Mouse (Mus musculus): ENCODE measurements at regions not wholly inside any gene's neighbourhood (a gene's known extent, or its start where the extent isn't known, plus 50 kb on each side); places are given as distances from the start of the nearest gene placed in this dataset.

DNA sequence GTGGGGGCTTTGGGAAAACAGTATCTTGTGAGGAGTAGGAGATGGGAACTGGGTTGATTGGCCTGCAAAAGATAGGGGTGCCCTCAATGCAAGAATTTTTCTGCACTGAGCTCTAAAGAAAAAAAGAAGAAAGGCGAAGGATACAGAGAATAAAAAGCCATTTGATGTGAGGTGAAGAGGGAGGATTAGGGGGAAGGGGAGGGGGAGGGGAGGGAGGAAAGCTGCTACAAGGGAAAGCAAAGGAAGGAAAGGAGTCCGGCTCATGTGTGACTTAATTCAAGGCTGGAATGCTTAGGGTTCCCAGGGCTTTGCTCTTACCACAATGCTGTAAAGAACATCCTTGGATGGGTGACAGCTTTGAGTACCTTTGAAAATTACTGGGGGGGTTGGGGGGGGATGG lies 79.4 kb downstream of the Nkx2-1 start:
- no peak for DNase-seq (ENCODE audit: low spot score)
- H3K4me2 ChIP-seq (replicated peaks; ENCODE audit: low read depth, low read length, severe bottlenecking) = no peak overlapping the region
- 11% methylated on average over 2 of the region's 2 CpGs for WGBS
- ATAC-seq (ENCODE audit: low FRiP score, low read depth) = no peak
- no peak for TF ChIP-seq POLR2A (IDR thresholded peaks at IDR 0.05; ENCODE audit: borderline replicate concordance, extremely low read depth, insufficient read depth, insufficient read length)
- H3K4me1 ChIP-seq (ENCODE audit: control insufficient read depth, insufficient read depth, low read length) = peaks cover 3% of the 10 kb centered on the region; the same call in 1 of the 2 replicates
- no peak overlapping the region for H3K27ac ChIP-seq (replicated peaks; ENCODE audit: low read depth, low read length)
- H3K27me3 ChIP-seq (ENCODE audit: control insufficient read depth, insufficient read depth, low read length) = 0 out of 2 replicates have a peak, but pooled peaks cover 12% of the 10 kb centered on the region
- no peaks in the 10 kb centered on the region for H3K36me3 ChIP-seq (ENCODE audit: control insufficient read depth, insufficient read depth, low read length)
- H3K9ac ChIP-seq (ENCODE audit: low read depth, low read length, severe bottlenecking) = no peak overlapping the region
- no peak overlapping the region for H3K4me3 ChIP-seq (replicated peaks; ENCODE audit: low read length)
- H3K9me3 ChIP-seq (ENCODE audit: control insufficient read depth, low read length) = no peaks in the 10 kb centered on the region

DNA sequence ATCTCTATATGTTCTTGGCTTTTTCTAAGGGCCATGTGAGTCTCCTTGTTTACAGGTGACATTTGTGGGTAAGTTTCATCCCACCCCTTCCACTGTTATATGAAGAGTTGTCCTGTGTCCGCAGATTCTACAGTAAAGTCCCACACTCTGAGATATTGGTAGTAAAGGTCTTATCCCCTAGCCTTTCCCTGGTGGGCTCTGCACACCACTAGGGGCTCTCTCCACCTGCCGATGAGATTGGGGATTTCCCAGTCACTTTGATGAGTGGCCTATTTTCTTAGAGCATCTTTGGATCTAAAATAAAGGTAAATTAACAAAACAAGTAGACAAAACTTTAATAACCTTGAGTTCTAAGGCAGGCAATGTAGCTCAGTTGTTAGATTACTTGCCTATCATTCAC lies 86.4 kb downstream of the Nkx2-1 start:
- TF ChIP-seq POLR2A (IDR thresholded peaks at IDR 0.05; ENCODE audit: borderline replicate concordance, extremely low read depth, insufficient read depth, insufficient read length) = no peak
- Histone ChIP-seq H3K27ac (replicated peaks; ENCODE audit: low read depth, low read length) (no peak overlapping the region), H3K4me2 (replicated peaks; ENCODE audit: low read depth, low read length, severe bottlenecking) (no peak overlapping the region), H3K9me3 (ENCODE audit: control insufficient read depth, low read length) (no peaks in the 10 kb centered on the region), H3K4me1 (ENCODE audit: control insufficient read depth, insufficient read depth, low read length) (no peaks in the 10 kb centered on the region), H3K36me3 (ENCODE audit: control insufficient read depth, insufficient read depth, low read length) (no peaks in the 10 kb centered on the region), H3K9ac (ENCODE audit: low read depth, low read length, severe bottlenecking) (no peak overlapping the region), H3K4me3 (replicated peaks; ENCODE audit: low read length) (no peak overlapping the region), H3K27me3 (ENCODE audit: control insufficient read depth, insufficient read depth, low read length) (no peaks in the 10 kb centered on the region)
- DNase-seq (ENCODE audit: low spot score) (no peak), ATAC-seq (ENCODE audit: low FRiP score, low read depth) (no peak)
- 79% methylated on average over 2 of the region's 2 CpGs for WGBS

DNA sequence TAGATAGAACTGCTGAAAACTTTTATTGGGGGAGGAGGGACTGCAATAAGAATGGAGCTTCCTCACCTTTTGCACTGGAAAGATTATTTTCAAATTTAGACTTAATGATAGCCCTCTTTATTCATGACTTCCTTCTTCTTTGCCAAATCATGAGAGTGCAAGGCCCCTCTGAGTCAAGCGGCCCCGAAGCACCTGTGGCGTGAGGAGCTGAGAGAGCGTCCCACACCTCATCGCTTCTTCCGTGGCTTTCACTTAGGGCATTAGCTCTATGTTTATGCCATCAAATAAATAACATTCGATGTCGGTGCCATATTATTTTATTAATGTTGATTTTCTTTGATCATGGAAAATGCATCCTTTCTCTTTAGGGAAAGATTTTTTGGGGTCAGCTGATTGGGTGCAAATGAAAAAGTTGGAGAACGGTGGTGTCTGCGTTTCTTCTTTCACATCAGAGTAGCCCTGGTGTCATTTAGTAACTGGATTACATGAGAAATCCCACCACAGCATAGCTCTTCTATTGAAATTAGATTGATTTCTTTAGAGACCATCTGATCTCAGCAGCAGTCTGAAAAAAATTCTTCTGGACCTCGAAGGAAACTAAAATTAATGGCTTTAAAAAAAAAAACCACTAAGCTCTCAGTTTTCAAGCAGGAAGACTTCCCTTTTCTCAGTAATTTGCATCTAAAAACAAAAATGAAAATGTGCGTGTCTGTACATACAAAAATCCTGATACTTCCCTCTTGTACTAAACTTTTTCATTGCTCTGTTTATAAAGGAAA lies 87.7 kb downstream of the Nkx2-1 start:
- ATAC-seq (ENCODE audit: low FRiP score, low read depth) (no peak), DNase-seq (ENCODE audit: low spot score) (no peak)
- H3K27ac ChIP-seq (replicated peaks; ENCODE audit: low read depth, low read length) = no peak overlapping the region
- no peaks in the 10 kb centered on the region for H3K4me1 ChIP-seq (ENCODE audit: control insufficient read depth, insufficient read depth, low read length)
- H3K9ac ChIP-seq (ENCODE audit: low read depth, low read length, severe bottlenecking) = no peak overlapping the region
- no peak overlapping the region for H3K4me3 ChIP-seq (replicated peaks; ENCODE audit: low read length)
- H3K9me3 ChIP-seq (ENCODE audit: control insufficient read depth, low read length) = no peaks in the 10 kb centered on the region
- no peaks in the 10 kb centered on the region for H3K27me3 ChIP-seq (ENCODE audit: control insufficient read depth, insufficient read depth, low read length)
- TF ChIP-seq POLR2A (IDR thresholded peaks at IDR 0.05; ENCODE audit: borderline replicate concordance, extremely low read depth, insufficient read depth, insufficient read length) = no peak
- 80% methylated on average over 12 of the region's 12 CpGs for WGBS
- no peaks in the 10 kb centered on the region for H3K36me3 ChIP-seq (ENCODE audit: control insufficient read depth, insufficient read depth, low read length)
- H3K4me2 ChIP-seq (replicated peaks; ENCODE audit: low read depth, low read length, severe bottlenecking) = no peak overlapping the region

DNA sequence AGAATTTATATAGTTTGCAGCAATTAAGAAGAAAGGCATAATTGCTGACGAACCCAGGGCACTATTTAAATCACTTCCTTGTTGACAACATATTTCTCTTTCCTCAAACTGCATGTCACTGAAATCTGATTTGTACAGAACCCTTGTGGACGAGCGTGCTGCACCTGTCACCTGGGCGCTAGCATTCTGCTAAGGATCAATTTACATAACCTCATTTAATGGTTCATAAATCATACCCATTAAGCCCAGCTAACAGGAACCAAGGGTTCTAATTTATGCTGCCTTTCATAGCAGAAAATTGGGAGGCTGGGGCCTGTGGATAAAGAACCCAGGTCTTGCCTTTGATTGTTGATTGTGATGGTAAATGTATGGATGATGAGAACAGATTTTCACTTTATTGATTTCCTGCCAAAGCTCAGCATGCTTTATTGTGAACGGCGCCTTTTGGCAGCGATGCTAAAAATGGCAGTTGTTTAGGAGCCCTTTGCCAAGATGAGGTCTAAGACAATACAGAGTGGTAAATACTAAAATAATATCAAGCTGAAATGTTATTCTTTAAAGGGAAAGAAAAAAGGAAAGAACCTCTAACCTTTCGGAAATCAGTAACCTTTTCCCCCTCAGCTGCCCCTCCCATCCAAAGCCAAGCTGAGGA lies 95.4 kb downstream of the Nkx2-1 start:
- no peaks in the 10 kb centered on the region for H3K36me3 ChIP-seq (ENCODE audit: control insufficient read depth, insufficient read depth, low read length)
- no peak overlapping the region for H3K4me3 ChIP-seq (replicated peaks; ENCODE audit: low read length)
- no peaks in the 10 kb centered on the region for H3K27me3 ChIP-seq (ENCODE audit: control insufficient read depth, insufficient read depth, low read length)
- no peaks in the 10 kb centered on the region for H3K9me3 ChIP-seq (ENCODE audit: control insufficient read depth, low read length)
- DNase-seq (ENCODE audit: low spot score) = no peak
- no peak for ATAC-seq (ENCODE audit: low FRiP score, low read depth)
- H3K4me2 ChIP-seq (replicated peaks; ENCODE audit: low read depth, low read length, severe bottlenecking) = no peak overlapping the region
- H3K4me1 ChIP-seq (ENCODE audit: control insufficient read depth, insufficient read depth, low read length) = 0 out of 2 replicates have a peak, but pooled peaks cover 4% of the 10 kb centered on the region
- H3K27ac ChIP-seq (replicated peaks; ENCODE audit: low read depth, low read length) = no peak overlapping the region
- no peak overlapping the region for H3K9ac ChIP-seq (ENCODE audit: low read depth, low read length, severe bottlenecking)
- WGBS = 23% methylated on average over 8 of the region's 8 CpGs
- no peak for TF ChIP-seq POLR2A (IDR thresholded peaks at IDR 0.05; ENCODE audit: borderline replicate concordance, extremely low read depth, insufficient read depth, insufficient read length)

DNA sequence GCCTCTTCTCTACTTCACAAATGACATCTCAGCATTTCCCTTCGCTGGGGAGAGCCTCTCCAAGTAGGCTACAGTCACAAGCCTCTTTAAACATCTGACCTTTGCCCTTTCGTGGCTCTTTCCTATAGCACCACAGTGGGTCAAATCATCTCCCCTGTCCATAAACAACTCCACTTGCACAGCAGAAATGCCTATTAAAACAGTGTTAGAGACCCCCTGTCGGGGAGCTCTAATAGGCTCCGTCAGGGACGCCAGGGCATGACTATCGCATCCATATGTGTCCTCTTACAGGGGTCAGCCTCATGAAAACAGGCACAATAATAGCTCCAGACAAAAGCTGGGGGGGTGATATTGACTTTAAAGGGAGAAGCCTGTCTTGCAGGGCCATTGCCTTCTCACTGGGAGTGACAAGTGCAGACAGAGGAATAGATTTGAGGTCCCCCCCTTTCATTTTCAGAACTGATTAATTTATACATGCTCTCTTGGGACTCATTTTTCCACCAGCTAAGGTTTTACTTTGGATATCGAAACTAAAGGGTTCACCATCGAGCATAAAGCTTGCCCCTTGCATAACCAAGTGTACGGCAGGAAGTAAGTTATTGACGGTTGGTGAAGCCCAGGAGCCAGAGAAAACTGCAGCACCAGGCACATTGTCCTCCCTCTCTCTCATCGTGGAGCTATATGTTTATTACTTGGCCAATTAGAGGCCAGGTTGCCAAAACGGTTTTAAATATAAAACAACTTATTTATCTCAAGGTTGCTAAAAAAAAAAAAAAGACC lies 94.6 kb upstream of the Mbip start:
- DNase-seq (ENCODE audit: low spot score) = no peak
- Histone ChIP-seq H3K4me1 (ENCODE audit: control insufficient read depth, insufficient read depth, low read length) (0 out of 2 replicates have a peak, but pooled peaks cover 4% of the 10 kb centered on the region), H3K4me2 (replicated peaks; ENCODE audit: low read depth, low read length, severe bottlenecking) (no peak overlapping the region), H3K27me3 (ENCODE audit: control insufficient read depth, insufficient read depth, low read length) (no peaks in the 10 kb centered on the region), H3K36me3 (ENCODE audit: control insufficient read depth, insufficient read depth, low read length) (no peaks in the 10 kb centered on the region), H3K4me3 (replicated peaks; ENCODE audit: low read length) (no peak overlapping the region), H3K9ac (ENCODE audit: low read depth, low read length, severe bottlenecking) (no peak overlapping the region), H3K9me3 (ENCODE audit: control insufficient read depth, low read length) (no peaks in the 10 kb centered on the region), H3K27ac (replicated peaks; ENCODE audit: low read depth, low read length) (no peak overlapping the region)
- 13% methylated on average over 12 of the region's 12 CpGs for WGBS
- TF ChIP-seq POLR2A (IDR thresholded peaks at IDR 0.05; ENCODE audit: borderline replicate concordance, extremely low read depth, insufficient read depth, insufficient read length) = no peak
- ATAC-seq (ENCODE audit: low FRiP score, low read depth) = no peak

Measured in limb, embryonic 14.5 days (tissue).